Mouse (Mus musculus): ENCODE data around the gene Lrpprc.
A peak's percentile ranks its signal among the peaks of the same experiment; 100 is the strongest.

The Lrpprc gene

DNA sequence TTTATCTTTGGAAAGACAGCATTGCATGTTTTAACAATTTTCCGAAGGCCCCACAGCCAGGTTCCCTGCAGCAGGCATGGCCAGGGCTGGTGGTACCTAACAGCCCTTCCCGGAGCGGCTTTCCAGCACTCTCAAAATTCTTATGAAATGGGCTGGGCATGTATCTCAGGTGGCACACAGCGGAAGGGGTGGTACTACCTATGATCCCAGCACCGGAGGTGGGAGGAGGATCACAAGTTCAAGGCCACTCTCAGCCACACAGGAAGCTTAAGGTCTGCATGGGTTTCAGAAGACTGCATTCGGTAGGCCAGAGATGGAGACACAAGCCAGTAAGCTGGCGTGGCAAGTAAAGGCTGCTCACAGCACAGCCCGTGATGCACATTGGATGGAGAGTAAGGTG lies 31.6 kb downstream of the Lrpprc start:
- no peak for DNase-seq (ENCODE audit: low read depth, low spot score)

DNA sequence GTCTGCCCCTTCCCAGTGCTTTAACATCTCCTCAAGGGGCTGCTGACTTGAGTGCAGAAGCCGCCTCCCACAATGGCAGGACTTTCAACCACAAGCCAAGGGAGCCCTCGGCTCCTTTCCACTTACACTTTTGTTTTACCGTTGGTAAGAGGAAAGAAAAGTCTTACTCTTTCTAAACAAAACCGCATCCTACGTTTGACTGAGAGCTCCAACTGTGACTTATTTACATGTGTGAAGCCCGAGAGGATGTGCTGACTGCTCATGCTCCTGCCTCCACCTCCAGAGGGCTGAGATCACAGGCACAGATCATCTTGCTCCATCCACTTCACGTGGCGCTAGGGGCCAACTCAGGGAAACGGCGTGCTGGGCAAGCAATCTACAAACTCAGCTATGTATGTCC lies 32.2 kb downstream of the Lrpprc start:
- DNase-seq (ENCODE audit: low read depth, low spot score): no peak

DNA sequence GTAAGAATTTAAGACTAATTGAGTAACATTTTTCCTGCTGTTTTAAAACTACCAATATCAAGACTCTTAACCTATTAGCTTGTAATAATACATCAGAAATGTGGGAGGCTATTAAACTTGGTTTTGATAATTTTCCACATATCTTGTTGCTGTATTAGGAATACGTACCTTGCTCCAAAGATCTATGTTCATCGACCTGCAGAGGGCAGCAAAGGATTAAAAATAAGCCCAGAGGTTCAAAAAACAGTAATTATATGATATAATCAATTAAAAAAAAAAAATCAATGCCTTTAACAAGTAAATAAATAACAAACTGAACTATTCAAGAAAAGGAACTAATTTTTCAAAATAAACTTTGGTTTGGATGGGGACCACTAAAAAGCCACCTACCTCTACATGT lies 34.5 kb downstream of the Lrpprc start:
- no peak for DNase-seq (ENCODE audit: low read depth, low spot score)

DNA sequence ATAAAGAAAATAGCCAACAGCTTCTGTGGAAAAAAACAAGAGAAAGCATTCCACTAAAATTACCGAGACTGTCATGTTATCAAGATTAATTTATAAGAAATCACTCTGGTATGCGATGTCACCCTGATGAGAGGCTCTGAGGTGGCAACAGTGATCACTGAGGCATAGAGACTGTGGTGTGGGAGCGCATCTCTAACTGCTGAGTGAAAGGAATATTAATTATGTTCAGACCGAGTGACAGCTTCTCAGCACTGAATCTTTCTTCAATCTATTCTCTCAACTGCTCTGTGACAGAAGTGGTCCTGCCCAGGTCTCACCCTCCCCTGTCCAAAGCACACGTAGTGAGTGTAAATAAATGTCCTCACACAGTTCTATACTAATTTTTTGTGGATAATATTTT lies 37.1 kb downstream of the Lrpprc start:
- no peak for DNase-seq (ENCODE audit: low read depth, low spot score)

DNA sequence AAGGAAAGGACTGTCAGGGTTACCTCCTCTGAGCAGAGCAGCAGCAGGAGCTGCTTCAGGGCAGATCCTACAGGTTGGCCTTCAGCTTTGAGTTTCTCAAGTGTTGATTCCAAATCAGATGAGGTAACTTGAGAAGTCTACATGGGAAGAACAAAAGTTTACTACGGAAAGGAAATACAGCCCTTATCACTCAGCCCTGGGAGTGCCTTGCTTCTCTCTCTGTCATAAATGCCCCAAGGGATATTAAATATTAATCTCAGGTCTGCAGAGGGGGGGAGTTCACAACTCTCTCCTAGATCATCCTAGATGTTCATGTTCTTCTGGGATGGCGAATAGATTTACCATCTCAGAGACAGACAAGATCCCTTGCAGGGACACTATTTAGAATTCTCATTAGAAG lies 38.3 kb downstream of the Lrpprc start:
- no peak for DNase-seq (ENCODE audit: low read depth, low spot score)

DNA sequence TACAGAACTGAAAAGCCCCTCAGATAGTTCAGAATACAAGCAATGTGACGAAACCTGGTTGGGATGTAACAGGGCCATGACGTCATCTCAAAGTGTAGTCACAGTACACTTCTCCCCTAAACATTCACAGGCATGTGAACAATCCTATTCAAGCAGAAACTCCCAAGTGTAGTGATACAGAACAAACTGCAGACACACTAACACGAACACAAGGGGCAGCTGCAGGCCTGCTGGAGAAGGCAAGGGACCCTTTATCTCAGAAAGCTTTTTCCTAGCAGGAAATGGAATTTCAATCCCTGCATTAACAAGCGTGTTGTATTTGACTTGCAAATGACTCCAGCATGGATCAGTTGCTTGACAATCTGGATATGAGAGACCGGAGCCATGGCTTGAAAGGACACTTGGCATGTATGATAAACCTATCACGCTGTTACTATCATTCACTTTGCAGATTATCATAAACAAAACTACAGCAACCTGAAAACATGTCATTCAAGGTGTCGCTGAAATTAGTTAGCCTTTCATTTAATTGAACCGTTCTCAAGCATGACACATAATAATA lies 38.9 kb downstream of the Lrpprc start:
- no peak for DNase-seq (ENCODE audit: low read depth, low spot score)

DNA sequence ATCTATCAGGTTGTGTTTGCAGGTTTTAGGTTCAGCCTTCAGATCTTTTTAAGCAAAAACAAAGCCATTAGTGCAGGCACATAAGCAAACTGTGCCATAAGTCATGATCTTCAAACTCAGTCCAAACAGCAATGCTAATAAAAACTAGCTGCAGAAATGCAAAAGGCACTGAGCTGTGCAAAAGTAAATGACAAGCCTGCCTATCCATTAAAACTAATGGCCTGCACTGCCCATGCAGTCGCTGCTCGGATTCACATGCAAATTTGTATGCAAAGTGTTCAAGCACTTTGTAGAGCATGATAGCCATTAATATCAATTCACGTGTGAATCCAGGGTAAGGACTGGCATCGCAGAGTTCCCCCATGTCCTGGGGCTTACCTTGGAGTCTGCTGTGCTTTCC lies 40.5 kb downstream of the Lrpprc start:
- no peak for DNase-seq (ENCODE audit: low read depth, low spot score)

DNA sequence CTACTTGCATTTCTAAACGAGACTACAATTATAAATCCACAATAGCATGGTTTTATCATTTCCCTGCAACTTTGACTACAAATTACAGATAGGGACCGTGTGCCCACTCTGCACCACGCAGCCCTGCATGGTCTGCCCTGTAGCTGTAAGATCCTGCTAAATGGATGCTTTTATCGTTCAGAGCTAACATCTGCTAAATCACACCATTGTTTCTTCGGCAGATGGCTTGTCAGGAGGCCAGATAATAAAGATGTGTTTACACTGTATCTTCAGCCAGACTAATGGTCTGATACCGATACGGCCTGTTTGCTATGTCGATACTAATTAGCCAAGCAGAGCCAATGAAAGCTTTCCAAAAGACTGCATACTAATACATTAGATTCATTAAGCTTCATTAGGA lies 41.3 kb downstream of the Lrpprc start:
- no peak for DNase-seq (ENCODE audit: low read depth, low spot score)

DNA sequence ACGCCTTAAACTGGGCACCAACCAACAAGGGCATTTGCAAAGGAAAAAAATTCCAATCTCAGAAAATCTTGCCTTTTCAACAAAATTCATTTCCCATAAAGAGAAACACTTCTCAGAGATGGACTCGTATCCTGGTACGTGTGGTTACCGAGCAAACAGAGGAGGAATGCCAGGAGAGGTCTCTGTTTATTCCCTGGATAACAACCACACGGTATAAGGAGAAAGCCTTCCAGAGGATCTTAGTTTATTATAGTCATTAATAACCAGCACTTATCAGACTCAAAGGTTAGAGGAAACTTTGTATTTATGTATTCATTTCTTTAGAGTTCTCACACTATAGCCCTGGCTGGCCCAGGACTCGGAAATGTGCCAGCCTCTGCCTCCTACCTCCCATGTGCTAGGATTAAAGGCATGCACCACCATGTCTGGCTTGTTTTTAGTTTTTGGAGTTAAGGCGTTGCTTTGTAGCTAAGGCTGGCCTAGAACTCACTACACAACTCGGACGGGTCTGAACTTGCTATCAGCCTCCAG lies 42.4 kb downstream of the Lrpprc start:
- no peak for DNase-seq (ENCODE audit: low read depth, low spot score)

DNA sequence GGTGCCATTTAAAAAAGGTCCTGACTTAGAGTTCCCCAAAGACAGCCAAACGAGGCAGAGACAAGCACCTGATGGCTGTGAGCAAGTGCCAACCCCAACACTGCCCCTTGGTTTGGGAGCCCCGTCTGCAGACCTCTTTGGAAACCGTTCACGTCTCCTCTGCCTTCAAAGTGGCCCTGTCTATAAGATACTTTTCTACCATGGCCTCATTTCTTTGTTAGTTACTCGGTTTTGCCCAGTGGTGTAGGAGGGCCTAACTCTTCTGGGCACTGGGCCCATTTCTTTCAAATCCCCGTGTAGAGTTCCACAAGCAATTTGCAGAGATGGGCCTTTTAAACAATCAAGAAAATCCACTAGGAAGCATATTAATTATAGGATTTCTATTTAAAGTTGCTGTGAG lies 43.4 kb downstream of the Lrpprc start:
- no peak for DNase-seq (ENCODE audit: low read depth, low spot score)

DNA sequence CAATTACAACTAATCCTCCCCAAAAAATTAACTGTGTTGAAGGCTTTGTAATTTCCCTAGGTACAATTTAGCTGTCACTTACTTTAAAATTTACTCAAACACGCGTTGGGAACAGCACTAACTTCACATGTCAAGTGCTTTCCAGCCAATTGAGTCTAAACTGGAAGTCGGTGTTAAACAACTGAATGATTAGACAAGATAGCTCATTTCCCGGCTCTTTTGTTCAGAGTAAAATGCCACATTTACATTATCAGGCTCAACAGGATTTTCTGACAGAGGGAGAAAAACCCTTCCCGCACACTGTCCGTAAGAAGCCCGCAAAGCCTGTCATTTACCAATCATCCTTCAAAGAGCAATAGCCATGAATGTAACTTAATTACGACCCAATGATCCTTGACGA lies 45.6 kb downstream of the Lrpprc start:
- no peak for DNase-seq (ENCODE audit: low read depth, low spot score)

DNA sequence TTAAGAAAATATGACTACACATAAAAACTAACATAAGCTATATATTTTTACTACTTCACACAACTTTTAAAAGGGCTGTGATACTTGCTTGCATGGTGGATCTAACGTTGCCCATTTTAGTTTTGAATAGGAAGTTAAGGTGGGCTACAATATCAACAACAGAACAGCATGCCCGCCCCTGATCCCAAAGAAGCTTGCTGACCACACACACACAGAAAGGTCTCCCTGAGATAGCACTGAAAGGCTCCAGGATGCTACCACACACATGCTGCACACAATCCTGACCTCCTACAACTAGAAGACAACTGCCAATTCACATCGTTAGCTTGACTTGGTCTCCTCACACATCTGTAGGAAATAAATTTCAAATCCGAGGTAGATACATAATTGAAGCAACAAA lies 46.3 kb downstream of the Lrpprc start:
- DNase-seq (ENCODE audit: low read depth, low spot score): no peak

DNA sequence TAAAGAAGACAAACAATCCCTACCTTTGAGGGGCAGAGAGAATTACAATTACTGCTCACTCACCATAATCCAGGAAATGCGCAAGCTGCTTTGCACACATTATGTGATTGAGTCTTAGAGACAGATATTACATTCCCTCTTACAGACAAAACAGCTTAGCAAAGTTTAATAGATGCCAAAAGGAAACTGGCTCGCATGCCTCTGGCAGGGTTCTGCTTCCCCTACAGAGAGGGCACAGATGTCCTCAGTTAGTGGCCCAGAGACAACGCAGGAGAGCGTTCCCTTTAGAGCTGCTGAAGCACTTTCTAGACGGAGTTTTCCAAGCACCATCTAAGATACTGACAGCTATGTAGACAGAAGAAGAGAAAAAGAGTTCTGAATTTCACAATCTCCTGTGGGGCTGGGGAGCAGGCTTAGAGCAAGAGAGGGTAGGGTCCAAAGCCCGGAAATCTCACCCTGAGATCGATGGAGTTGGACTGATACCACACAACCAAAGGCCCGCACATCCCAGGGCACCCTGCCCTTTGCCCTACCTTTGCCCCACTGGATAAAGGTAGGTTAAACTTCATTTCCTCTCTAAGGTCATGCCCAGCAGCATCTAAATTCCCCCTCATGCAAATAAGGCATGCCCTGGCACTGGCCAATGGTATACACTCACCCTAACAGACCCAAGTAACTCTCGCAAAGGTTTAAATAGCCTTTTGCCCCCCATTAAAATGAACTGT lies 52.4 kb downstream of the Lrpprc start:
- no peak for DNase-seq (ENCODE audit: low read depth, low spot score)

DNA sequence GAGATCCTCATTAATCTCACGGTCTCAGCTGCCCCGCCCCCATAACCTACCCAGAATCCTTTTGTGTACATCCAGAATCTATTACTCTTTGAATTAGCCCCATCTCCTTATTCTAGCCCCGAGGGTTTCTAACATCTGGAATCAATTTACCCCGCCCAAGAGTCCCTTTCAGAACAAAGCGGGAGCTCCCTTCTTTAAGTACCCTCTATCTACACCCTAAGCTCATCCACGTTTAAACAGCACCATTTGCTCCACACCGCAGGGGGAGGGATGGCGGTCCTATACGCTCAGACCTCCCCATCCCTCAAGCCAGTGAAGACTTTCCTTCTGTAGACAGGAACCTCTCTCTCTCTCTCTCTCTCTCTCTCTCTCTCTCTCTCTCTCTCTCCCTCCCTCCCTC lies 53.9 kb downstream of the Lrpprc start:
- DNase-seq (ENCODE audit: low read depth, low spot score): peak; percentile 31

DNA sequence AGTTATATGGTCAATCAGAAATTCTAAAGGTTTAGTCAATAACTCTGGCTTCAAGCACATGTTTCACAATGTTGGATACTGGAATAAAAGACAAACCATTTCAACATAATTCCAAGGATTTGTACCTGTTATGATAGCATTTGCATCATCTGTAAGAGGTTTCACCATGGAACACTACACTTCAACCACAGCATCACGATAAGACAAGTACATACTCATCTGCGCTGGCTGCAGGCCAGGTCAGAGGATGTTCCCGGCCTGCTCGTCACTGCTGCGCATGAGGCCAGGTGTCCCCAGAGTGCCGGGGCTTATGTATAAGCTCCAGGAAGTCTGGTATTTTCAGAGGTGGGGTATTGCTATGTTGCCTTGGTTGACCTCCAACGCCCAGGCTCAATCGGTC lies 58.0 kb downstream of the Lrpprc start:
- no peak for DNase-seq (ENCODE audit: low read depth, low spot score)

DNA sequence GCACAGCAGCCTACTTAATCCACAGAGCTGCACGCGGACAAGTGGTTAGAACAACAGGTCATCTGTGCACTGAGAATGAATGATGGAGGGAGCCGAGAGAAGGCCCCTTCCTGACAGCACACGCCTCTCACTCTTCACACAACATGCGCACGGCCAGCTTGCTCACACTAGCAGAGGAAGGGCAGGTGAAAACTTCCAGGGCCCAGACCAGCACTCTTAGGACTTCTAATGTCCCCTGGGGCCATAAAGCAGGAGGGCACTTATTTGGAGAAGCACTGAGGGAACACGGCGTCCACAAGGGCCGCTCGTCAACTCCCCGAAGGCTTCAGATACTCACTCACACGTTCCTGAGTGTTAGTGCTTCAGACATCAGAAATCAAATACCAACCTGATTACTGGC lies 59.2 kb downstream of the Lrpprc start:
- no peak for DNase-seq (ENCODE audit: low read depth, low spot score)

DNA sequence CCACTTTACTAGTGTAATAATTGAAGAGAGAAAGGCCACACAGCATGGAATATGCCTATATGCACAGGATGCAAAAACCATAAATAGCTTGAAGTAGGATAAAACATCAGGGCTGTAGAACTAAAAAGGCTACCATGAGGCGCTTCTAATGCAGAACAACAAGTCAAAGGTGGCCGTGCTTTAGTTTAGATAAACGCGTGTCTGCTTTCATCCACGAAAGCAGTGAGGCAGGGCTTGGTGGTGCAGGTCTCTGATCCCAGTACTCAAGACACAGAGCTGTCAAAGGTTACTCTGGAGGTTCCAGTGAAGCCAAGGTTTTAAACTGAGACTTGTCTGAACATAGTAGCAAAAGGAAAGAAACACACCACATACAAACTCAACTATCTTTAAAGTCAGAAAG lies 61.4 kb downstream of the Lrpprc start:
- no peak for DNase-seq (ENCODE audit: low read depth, low spot score)

DNA sequence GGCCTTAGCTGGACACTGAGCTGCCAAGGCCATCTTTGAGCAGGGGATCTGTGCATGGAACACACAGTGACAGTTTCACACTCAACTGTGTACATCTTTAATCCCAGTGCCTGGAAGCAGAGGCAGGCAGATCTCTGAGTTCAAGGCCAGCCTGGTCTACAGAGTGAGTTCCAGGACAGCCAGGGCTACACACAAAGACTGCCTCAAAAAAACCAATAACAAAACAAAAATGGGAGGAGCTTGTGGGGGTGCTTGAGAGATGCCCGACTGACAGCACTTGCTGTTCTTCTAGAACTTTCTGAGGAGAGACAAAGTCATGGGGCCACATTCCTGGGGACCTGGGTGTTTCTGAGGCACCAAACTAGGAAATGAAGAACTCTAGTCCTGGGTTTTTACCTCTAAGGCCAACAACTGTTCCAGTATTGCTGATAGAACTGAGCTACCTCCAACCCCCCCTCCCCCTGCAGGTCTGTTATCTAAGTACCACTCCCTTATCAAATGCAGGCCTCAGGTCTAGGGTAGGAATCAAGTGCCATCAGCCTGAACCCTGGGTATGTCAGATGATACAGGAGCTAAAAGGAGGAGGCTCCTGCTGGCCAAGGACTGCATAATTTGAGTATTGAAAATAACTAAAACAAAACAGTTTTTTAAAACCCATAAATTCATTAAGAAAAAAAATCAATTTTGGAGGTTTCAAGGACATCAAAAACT lies 62.2 kb downstream of the Lrpprc start:
- DNase-seq (ENCODE audit: low read depth, low spot score): no peak

DNA sequence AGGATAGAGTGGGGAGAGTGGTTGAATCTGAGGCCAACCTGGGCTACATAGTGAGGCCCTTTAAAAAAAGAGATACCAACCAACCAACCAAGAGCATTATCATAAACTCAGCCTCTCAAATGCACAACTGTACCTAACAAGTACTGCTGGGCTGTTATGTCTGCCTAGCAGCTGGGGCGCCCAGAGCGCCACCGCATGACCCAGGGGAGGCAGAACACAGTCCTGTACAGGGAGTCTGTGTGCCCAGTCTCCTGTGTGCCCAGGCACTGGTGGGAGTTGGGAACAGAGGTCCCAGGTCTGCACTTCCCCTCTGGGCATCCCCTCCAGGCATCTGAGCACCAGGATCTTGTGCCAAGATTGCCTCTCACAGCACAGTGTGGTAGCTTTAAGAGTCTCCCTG lies 65.4 kb downstream of the Lrpprc start:
- DNase-seq (ENCODE audit: low read depth, low spot score): no peak

DNA sequence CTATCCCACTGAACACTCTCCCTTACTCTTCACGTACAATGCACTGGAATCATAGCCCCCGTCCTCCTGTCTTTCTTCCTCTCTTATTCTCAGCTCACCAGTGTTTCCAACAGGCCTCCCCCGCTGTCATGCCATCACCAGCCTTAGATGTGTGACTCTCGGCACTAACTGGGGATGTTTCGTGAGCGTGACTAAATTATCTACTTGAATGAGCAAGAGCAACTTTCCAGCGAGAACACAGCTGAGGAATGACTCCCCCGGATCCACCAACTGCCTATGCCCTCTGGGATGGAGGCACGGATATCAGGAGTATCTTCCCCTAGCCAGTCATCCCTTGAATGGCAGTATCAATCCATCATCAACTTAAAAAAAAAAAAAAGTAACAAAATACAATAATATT lies 66.6 kb downstream of the Lrpprc start:
- DNase-seq (ENCODE audit: low read depth, low spot score): no peak

DNA sequence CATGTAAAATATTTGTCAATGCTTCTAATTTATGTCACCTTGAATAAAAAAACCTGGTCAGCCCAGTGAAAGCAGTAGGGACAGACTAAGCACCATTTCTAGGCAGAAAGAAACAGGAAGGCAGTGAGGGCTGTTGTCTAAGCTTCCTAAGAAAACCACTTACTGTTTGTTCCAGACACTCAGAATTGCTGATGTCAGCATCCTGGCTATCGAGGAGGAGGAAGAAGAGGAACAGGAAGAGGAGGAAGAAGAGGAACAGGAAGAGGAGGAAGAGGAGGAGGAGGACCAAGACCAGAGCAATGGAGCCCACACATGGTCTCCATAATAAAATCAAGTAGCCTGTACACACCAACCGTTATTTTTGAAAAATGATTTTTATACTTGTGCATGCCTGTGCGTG lies 71.5 kb downstream of the Lrpprc start:
- DNase-seq (ENCODE audit: low read depth, low spot score): no peak

DNA sequence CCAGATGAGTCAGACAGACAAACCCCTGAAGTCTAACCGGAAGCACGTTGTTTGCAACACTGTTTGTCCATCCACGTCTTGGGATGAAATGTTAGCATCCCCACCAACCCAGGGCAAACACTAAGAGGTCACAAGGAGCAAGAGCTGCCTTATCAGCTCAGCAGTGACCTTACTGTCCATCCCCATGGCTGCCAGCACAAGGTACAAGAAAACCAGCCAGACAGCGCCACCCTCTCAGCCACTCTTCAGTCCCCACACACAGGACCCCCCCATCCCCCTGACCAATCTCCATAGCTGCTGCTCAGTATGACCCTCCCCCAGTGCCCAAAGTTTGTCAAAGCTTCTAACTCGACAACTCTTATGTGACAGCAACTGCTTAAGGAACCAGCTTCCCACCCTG lies 73.2 kb downstream of the Lrpprc start:
- DNase-seq (ENCODE audit: low read depth, low spot score): no peak

DNA sequence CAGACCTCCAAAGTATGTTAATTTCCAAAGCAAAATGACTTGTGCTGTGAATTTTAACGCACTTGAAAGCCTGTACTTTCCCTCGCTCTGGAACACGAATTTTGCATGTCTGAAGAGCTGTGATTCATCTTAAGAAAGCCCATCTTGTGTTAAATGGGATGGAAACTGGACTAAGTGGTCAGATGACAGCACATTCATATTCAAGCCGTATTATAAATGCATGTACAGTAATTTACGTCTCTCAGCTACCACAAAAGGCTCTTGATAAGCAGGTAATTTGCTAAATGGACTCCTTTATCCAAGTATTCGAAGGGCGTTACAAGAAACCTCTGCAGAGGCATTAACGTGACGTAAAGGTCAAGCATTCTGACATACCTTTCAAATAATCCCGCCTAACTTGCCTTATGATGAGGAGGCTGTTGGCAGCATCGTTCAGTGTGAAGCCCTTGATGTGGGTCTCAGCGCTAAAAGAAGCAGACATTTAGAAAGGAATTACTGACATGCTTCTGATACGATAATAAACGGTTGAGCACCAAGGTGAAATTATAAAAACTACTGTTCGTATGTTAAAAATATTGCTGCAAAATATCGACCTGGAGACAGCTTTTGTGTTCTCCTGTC lies 74.2 kb downstream of the Lrpprc start:
- DNase-seq (ENCODE audit: low read depth, low spot score): no peak
